Mouse (Mus musculus) megakaryocyte, embryonic 14.5 days (primary cell): Measurements from ENCODE around the gene Ttll2.
"Not testable (repeated sequence)": the region's sequence is repeated elsewhere in the genome, so short reads cannot be mapped to it uniquely, and the experiment has no call there.

Experiments used
- FLI1 ChIP-seq: IDR thresholded peaks from 2 replicates; pipeline ENCODE4 v1.6.1; 2012; ENCODE audit warnings: low read length, inconsistent platforms, mixed read lengths
- GATA1 ChIP-seq: IDR thresholded peaks from 3 replicates; pipeline ENCODE4 v1.6.1; 2012; ENCODE audit warnings: mixed read lengths, low read length, inconsistent platforms, borderline replicate concordance

- TF ChIP-seq GATA1, FLI1: not testable (repeated sequence)
Measured at GRCm38 (mm10) chr17:7315693-7316382, 36.7 kb downstream of the Ttll2 start.
